Mouse (Mus musculus) right cerebral cortex, adult 18-20 months (tissue): ENCODE measurements around the gene Abi3bp.

Experiments used
- DNase-seq: peaks from one replicate; pipeline ENCODE4 v3.0.0; 2022; ENCODE audit warnings: mixed read lengths

The Abi3bp gene

GRCm38 (mm10) chr16:56696448-56696847, 218.8 kb downstream of the Abi3bp start:
- DNase-seq, result no peak

- no peak for DNase-seq
Measured at GRCm38 (mm10) chr16:56700898-56701297, 223.2 kb downstream of the Abi3bp start.

- DNase-seq, result no peak
Measured at GRCm38 (mm10) chr16:56705731-56706130, 228.1 kb downstream of the Abi3bp start.

GRCm38 (mm10) chr16:56710071-56710470, 232.4 kb downstream of the Abi3bp start:
- DNase-seq, result no peak

GRCm38 (mm10) chr16:56715608-56716007, 237.9 kb downstream of the Abi3bp start:
- DNase-seq, result no peak

- no peak for DNase-seq
Measured at GRCm38 (mm10) chr16:56716557-56717179, 239.0 kb downstream of the Abi3bp start.

- peak; percentile 99 for DNase-seq
Measured at GRCm38 (mm10) chr16:56717224-56718200, 239.8 kb downstream of the Abi3bp start, which contains the start of gene Tfg. TSS of gene Tfg (minus strand) at chr16:56717450.

- DNase-seq, result no peak
Measured at GRCm38 (mm10) chr16:56719031-56719430, 241.4 kb downstream of the Abi3bp start.

- no peak for DNase-seq
Measured at GRCm38 (mm10) chr16:56722357-56722756, 244.7 kb downstream of the Abi3bp start.

- DNase-seq, result no peak
Measured at GRCm38 (mm10) chr16:56724927-56725326, 247.2 kb downstream of the Abi3bp start.

GRCm38 (mm10) chr16:56729060-56729459, 251.4 kb downstream of the Abi3bp start:
- no peak for DNase-seq
